Mouse (Mus musculus): ENCODE results near the gene Trex2. TPM values are rescaled to one million over a fixed set of nuclear protein-coding genes. Genes with fewer than 3 reads are reported as not detected.

The Trex2 gene
- not detected for polyA plus RNA-seq (2017; shearing (Covaris generic))

DNA sequence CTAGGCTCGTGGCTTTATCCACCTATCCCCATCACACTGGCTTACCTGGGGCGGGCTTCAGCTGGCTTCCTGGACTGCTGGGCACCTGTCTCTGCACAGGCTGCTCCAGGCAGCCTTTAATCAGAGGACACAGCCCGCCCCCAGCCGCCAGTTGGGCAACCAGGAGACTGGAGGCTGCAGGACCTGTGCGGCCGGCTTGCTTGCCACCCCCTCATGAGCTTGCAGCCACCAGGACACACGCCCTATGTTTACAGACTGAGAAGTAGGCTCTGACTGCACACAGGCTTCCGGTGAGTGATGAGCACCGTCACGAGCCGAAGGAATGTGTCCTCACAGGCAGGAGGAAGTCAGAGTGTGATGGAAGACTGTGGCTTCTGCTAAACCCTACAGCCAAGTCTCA, at the start of gene Trex2:
Trex2 (minus strand) TSS at position 93 of the 400 bp plus-strand sequence.

DNA sequence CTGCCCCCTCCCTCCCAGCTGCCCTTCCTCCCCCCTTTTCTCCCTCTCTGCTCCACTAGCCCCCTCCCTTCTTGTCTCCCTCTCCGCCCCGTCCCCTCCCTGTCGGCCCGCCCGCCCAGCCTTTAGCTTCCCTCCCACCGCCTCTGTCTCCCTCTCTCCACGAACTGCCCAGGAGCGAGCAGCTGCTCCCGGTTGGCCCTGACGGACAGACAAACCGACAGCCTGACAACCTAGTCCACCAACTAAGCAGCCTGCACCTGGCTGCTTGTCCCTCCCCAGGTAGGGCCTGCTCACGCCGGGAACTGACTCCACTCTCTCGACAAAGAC, 48.3 kb upstream of the Trex2 start, which contains the start of gene Bgn:
Bgn (plus strand) TSS at position 119 of the 327 bp plus-strand sequence.

DNA sequence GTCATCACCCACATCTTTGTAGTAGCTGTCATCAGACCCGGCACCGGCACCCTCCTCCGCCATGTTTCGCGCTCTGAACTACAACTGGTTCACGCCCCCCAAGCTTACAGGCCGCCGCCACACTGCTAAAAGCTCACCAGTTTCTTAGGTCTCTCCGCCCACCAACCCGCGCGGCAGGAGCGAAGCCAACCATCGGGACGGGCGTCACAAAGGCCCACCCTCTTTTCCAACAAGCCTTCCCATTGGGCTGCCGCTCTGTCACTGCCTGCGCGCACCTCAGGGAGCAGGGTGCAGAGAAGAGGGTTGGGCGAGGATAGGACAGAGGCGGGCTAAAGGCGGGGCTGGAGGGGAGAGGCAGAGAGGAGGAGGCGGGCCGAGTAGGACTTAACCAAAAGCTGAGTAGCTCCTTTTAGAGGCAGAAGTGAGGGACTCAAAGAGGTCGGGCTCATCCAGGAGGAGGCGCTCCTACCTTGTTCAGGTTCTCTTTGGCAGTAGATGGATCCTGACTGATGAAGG, 23.8 kb upstream of the Trex2 start, which contains the start of gene Haus7:
Haus7 (minus strand) TSS at position 168 of the 516 bp plus-strand sequence.

DNA sequence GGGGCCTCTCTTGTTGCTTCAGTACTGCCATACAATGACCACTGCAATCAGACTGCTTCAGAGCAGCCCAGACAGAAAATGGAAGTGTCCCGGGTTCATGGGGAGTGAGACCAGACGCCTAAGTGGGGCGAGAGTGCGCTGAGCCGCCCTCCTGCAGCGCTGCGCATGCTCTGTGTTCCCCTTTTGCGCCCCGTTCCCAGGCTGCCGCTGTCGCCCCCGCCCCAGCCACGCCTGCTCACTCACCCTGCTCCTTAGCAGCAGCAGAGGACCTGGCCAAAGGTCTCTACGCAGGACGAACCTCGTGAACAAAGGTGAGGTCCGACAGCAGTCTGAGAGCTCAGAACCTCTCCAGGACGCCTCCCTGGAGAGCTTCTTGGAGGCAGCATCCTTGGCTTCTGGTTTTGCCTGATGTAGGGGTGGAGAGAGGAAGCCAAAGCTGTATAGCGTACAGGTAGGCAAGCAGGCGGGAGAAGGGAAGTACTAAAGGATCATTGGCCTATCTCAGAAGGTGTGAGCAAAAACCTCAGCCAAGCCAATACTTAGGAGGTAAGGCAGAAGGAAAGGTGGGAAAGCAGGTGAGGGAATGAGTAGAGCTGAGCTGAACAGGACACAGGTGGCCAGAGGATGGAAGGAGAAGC, 24.1 kb downstream of the Trex2 start, which contains the start of gene Zfp92:
Zfp92 (plus strand) TSS at position 217 of the 638 bp plus-strand sequence.

DNA sequence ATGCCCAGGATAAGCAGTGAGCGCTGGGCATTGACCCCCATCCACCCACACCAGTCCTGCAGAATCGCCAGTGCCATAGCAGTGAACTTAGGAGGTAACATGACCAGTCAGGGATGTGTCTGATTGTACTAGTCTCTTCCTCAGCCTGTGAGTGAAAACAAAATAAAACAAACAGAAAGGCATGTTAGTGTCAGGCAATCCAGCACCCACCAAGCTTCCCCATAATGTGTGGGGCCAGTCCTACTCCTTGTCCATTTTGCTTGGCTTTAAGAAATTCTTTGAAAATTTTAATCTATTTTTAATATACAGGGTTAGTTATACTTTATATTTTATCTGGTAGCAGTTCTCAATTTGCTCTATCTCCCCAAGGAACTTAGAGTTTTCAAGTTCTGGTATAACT, 36.5 kb downstream of the Trex2 start, which contains the start of gene Gm18336:
Gm18336 (minus strand) TSS at position 101 of the 400 bp plus-strand sequence.

Other genes starting within 250 kb of the Trex2 start
- 10 to 100 TPM; 26.2 to 30.7 TPM for gene Xlr3b, start 243.1 kb downstream of the Trex2 start, polyA plus RNA-seq (2017; shearing (Covaris generic))
- gene Xlr4b, start 221.0 kb downstream of the Trex2 start, polyA plus RNA-seq (2017; shearing (Covaris generic)) = 100 to 1,000 TPM; 124 to 139 TPM
- gene F8a, start 207.1 kb downstream of the Trex2 start, polyA plus RNA-seq (2017; shearing (Covaris generic)) = 10 to 100 TPM; 21.8 to 26.9 TPM
- gene Xlr4c, start 192.2 kb downstream of the Trex2 start, polyA plus RNA-seq (2017; shearing (Covaris generic)) = 10 to 100 TPM; 49.4 to 76.7 TPM
- gene Xlr3c, start 170.0 kb downstream of the Trex2 start, polyA plus RNA-seq (2017; shearing (Covaris generic)) = not detected
- gene Xlr5a, start 142.4 kb downstream of the Trex2 start, polyA plus RNA-seq (2017; shearing (Covaris generic)) = under 1 TPM in 1 of 2 experiments, not detected in 1; 0.31 TPM
- gene Xlr5c, start 142.4 kb downstream of the Trex2 start, polyA plus RNA-seq (2017; shearing (Covaris generic)) = under 1 TPM in 1 of 2 experiments, not detected in 1; 0.22 TPM
- gene Gm45015, start 98.5 kb downstream of the Trex2 start, polyA plus RNA-seq (2017; shearing (Covaris generic)) = under 1 TPM in 1 of 2 experiments, not detected in 1; 0.21 TPM
- 10 to 100 TPM in 1 of 2 experiments, 1 to 10 TPM in 1; 8.9 to 14.7 TPM for gene Zfp275, start 92.7 kb downstream of the Trex2 start, polyA plus RNA-seq (2017; shearing (Covaris generic))
- gene Gm18336, start 36.6 kb downstream of the Trex2 start, polyA plus RNA-seq (2017; shearing (Covaris generic)) = not detected
- under 1 TPM in 1 of 2 experiments, not detected in 1; 0.30 TPM for gene Zfp92, start 24.2 kb downstream of the Trex2 start, polyA plus RNA-seq (2017; shearing (Covaris generic))
- gene Haus7, start 23.7 kb upstream of the Trex2 start, polyA plus RNA-seq (2017; shearing (Covaris generic)) = 10 to 100 TPM; 23.2 to 27.2 TPM
- not detected for gene Bgn, start 48.3 kb upstream of the Trex2 start, polyA plus RNA-seq (2017; shearing (Covaris generic))
- gene Atp2b3, start 67.7 kb upstream of the Trex2 start, polyA plus RNA-seq (2017; shearing (Covaris generic)) = not detected
- gene Dusp9, start 204.1 kb upstream of the Trex2 start, polyA plus RNA-seq (2017; shearing (Covaris generic)) = under 1 TPM in 1 of 2 experiments, not detected in 1; 0.51 TPM
- gene Pnck, start 224.8 kb upstream of the Trex2 start, polyA plus RNA-seq (2017; shearing (Covaris generic)) = 1 to 10 TPM; 1.9 to 2.4 TPM
- gene Slc6a8, start 237.8 kb upstream of the Trex2 start, polyA plus RNA-seq (2017; shearing (Covaris generic)) = 1 to 10 TPM in 1 of 2 experiments, under 1 TPM in 1; 0.48 to 1.5 TPM